Comparison of ENCODE assay signal across 8 mouse cellular contexts in genomic region chr7:73524454-73524952, GRCm38 (mm10). TPM values are rescaled to one million over a fixed set of nuclear protein-coding genes. Genes with fewer than 3 reads are reported as not detected.
DNase-seq lines count a peak whose midpoint lies in the region; ATAC-seq lines count a peak whose summit lies in the region.

No protein-coding gene starts in this region.

- peak overlapping the region; percentile 83 for H3K27ac ChIP-seq in forebrain, embryonic 10.5 days
- H3K27ac ChIP-seq in hindbrain, embryonic 12.5 days = peak overlapping the region; percentile 89
- H3K27ac ChIP-seq in stomach, embryonic 15.5 days = peak overlapping the region; percentile 90

- no peak overlapping the region for H3K4me2 ChIP-seq in hindbrain, embryonic 12.5 days (replicated peaks)
- peak overlapping the region; percentile 33; the same call in 1 of the 2 replicates for H3K4me2 ChIP-seq in stomach, embryonic 15.5 days

- ATAC-seq in hindbrain, embryonic 12.5 days (ENCODE audit: low FRiP score) = peak; percentile 74; the same call in 1 of the 2 replicates
- peak; percentile 76 for ATAC-seq in megakaryocyte-erythroid progenitor cell, adult 5-6 weeks (replicated peaks; ENCODE audit: low FRiP score, low TSS enrichment, poor library complexity, severe bottlenecking)
- ATAC-seq in stomach, embryonic 15.5 days (ENCODE audit: insufficient read depth, low FRiP score, low read depth) = peak; percentile 78

- 67% methylated on average over 9 of the region's 9 CpGs for WGBS in forebrain, embryonic 10.5 days
- 49% methylated on average over 9 of the region's 9 CpGs for WGBS in hindbrain, embryonic 12.5 days
- WGBS in stomach, embryonic 15.5 days = 12% methylated on average over 9 of the region's 9 CpGs

- H3K4me1 ChIP-seq in forebrain, embryonic 10.5 days = peaks cover 13% of the 10 kb centered on the region
- H3K4me1 ChIP-seq in hindbrain, embryonic 12.5 days = peaks cover 14% of the 10 kb centered on the region
- peaks cover 20% of the 10 kb centered on the region; the same call in 1 of the 2 replicates for H3K4me1 ChIP-seq in stomach, embryonic 15.5 days

- intact Hi-C loops in left cerebral cortex, postnatal 36 days (cut with DNase I) = no loop called here

- peak; percentile 62 to 76 for DNase-seq in frontal cortex, adult 2 months (ENCODE audit: extremely low spot score in 1 of 2, low spot score in 1 of 2)
- no peak for DNase-seq in frontal cortex, postnatal 25 days (ENCODE audit: low spot score in 2 of 2)
- peak; percentile 72 for DNase-seq in brain, embryonic 18.5 days (ENCODE audit: low read depth, low spot score)
- no peak for DNase-seq in forebrain, embryonic 10.5 days (ENCODE audit: extremely low spot score, low spot score)
- peak; percentile 28 to 49 for DNase-seq in left cerebral cortex, postnatal 36 days (ENCODE audit: low spot score in 2 of 2)

- H3K4me3 ChIP-seq in forebrain, embryonic 10.5 days = no peak overlapping the region
- H3K4me3 ChIP-seq in hindbrain, embryonic 12.5 days = no peak overlapping the region
- H3K4me3 ChIP-seq in stomach, embryonic 15.5 days (replicated peaks) = no peak overlapping the region

- H3K9me3 ChIP-seq in forebrain, embryonic 10.5 days = no peaks in the 10 kb centered on the region
- no peaks in the 10 kb centered on the region for H3K9me3 ChIP-seq in hindbrain, embryonic 12.5 days (replicated peaks)
- H3K9me3 ChIP-seq in stomach, embryonic 15.5 days = no peaks in the 10 kb centered on the region

- no peaks in the 10 kb centered on the region for H3K27me3 ChIP-seq in forebrain, embryonic 10.5 days (ENCODE audit: poor library complexity, severe bottlenecking)
- H3K27me3 ChIP-seq in hindbrain, embryonic 12.5 days = no peaks in the 10 kb centered on the region
- H3K27me3 ChIP-seq in stomach, embryonic 15.5 days (replicated peaks) = no peaks in the 10 kb centered on the region

- H3K36me3 ChIP-seq in forebrain, embryonic 10.5 days (replicated peaks) = peaks cover 63% of the 10 kb centered on the region
- H3K36me3 ChIP-seq in hindbrain, embryonic 12.5 days = peaks cover 11% of the 10 kb centered on the region; the same call in 1 of the 2 replicates
- H3K36me3 ChIP-seq in stomach, embryonic 15.5 days = peaks cover 3% of the 10 kb centered on the region

- H3K9ac ChIP-seq in hindbrain, embryonic 12.5 days = no peak overlapping the region
- H3K9ac ChIP-seq in stomach, embryonic 15.5 days = no peak overlapping the region

RNA-seq across cellular contexts. Expression of gene Chd2, which starts 17.1 kb away (rescaled TPM):
- 34.3 and 37.0 TPM in 2 replicates for polyA plus RNA-seq in frontal cortex, adult 2 months (2012; rRNA removed)
- polyA plus RNA-seq in forebrain, embryonic 10.5 days (2016; fragmentation: Nextera tagmentation; extraction: Ambion mirVana) = 45.1 and 45.7 TPM in 2 replicates
- 63.6 and 67.9 TPM in 2 replicates for polyA plus RNA-seq in hindbrain, embryonic 12.5 days (2016; fragmentation: Nextera tagmentation; extraction: Ambion mirVana)
- total RNA-seq in left cerebral cortex, postnatal 36 days (2021) = 10 to 100 TPM; 35.8 to 59.8 TPM
- 48.8 and 57.3 TPM in 2 replicates for total RNA-seq in megakaryocyte-erythroid progenitor cell, adult 5-6 weeks (2014; fragmentation: Nextera tagmentation)
- 101 and 150 TPM in 2 replicates for total RNA-seq in megakaryocyte-erythroid progenitor cell, adult 5-6 weeks (2017)
- polyA plus RNA-seq in stomach, embryonic 15.5 days (2015; fragmentation: Nextera tagmentation; extraction: Ambion mirVana) = 43.3 and 48.8 TPM in 2 replicates

Comparison
In these comparisons a context has a peak if more than half of its experiments do, and no peak if none do; other contexts are left out.
1. DNase-seq: peak in frontal cortex, adult 2 months (2 of 2), brain, embryonic 18.5 days (single experiment) and left cerebral cortex, postnatal 36 days (2 of 2); none in frontal cortex, postnatal 25 days (0 of 2) and forebrain, embryonic 10.5 days (single experiment).
2. Peak in every context shown above with its lines, with median percentiles within 50 percentile points of each other: H3K27ac ChIP-seq and ATAC-seq.